Mouse (Mus musculus) heart, postnatal 0 days (tissue): ENCODE measurements around the gene Dmrta1.

Experiments used
- CTCF ChIP-seq: IDR thresholded peaks from 2 replicates; pipeline ENCODE4 v1.5.1; 2016; ENCODE audit warnings: antibody characterized with exemption, control low read depth, low read depth
- EP300 ChIP-seq: IDR thresholded peaks from 2 replicates; pipeline ENCODE4 v1.6.1; 2016; ENCODE audit warnings: antibody characterized with exemption, low read depth

- TF ChIP-seq CTCF (no peak), EP300 (no peak)
Observed at GRCm38 (mm10) chr4:89638651-89639050, 40.6 kb upstream of the Dmrta1 start.
